Mouse (Mus musculus) lung, postnatal 4 days (tissue): ENCODE results near the gene Ak6.

ENCODE experiments used
- DNase-seq, 2 experiments: peaks; one replicate each; pipeline ENCODE4 v3.0.0; 2021

Ak6 gene

GRCm38 (mm10) chr13:100669291-100670022, 18.7 kb downstream of the Ak6 start, which contains the start of gene Ccdc125:
Ccdc125 (plus strand) TSS chr13:100669717.
- DNase-seq = peak; percentile 48 to 55

GRCm38 (mm10) chr13:100670181-100670741, 19.5 kb downstream of the Ak6 start:
- DNase-seq = no peak

- peak; percentile 37 to 39 for DNase-seq
Measured at GRCm38 (mm10) chr13:100675936-100676635, 25.3 kb downstream of the Ak6 start.

GRCm38 (mm10) chr13:100681615-100682014, 30.8 kb downstream of the Ak6 start:
- DNase-seq = no peak

GRCm38 (mm10) chr13:100682837-100683236, 32.1 kb downstream of the Ak6 start:
- DNase-seq = no peak

- no peak for DNase-seq
Measured at GRCm38 (mm10) chr13:100684355-100684754, 33.6 kb downstream of the Ak6 start.

GRCm38 (mm10) chr13:100687513-100687912, 36.7 kb downstream of the Ak6 start:
- no peak for DNase-seq

GRCm38 (mm10) chr13:100697541-100697940, 46.8 kb downstream of the Ak6 start:
- DNase-seq = no peak

- no peak for DNase-seq
Measured at GRCm38 (mm10) chr13:100698866-100699265, 48.1 kb downstream of the Ak6 start.

GRCm38 (mm10) chr13:100703468-100703867, 52.7 kb downstream of the Ak6 start:
- no peak for DNase-seq

GRCm38 (mm10) chr13:100706206-100706605, 55.4 kb downstream of the Ak6 start:
- no peak for DNase-seq

GRCm38 (mm10) chr13:100715467-100715866, 64.7 kb downstream of the Ak6 start:
- DNase-seq = no peak
